Mouse (Mus musculus) B cell, adult 2 months (primary cell): Measurements from ENCODE around the gene Pnlip.

Source experiments
- DNase-seq, 2 experiments: peaks; one replicate each; pipeline ENCODE4 v3.0.0; 2022

Gene Pnlip

GRCm38 (mm10) chr19:58728445-58729031 lies 76.2 kb downstream of the Pnlip start, which contains the start of gene Pnliprp1:
Gene Pnliprp1, plus strand, starts transcription at chr19:58728887.
- no peak for DNase-seq
